Mouse (Mus musculus) megakaryocyte, adult 5-6 weeks (primary cell): ENCODE measurements around the gene Cdh22. TPM values are rescaled to one million over a fixed set of nuclear protein-coding genes. Genes with fewer than 3 reads are reported as not detected.

Experiments
- ATAC-seq: 2 replicates; pipeline ENCODE4 v1.8.0; 2016; ENCODE audit warnings: mild to moderate bottlenecking, inconsistent platforms; ENCODE audit not compliant: poor library complexity, severe bottlenecking
- total RNA-seq, 2 experiments: library from RNA; stranded (forward) in 1 of 2; stranded (reverse) in 1 of 2; fragments of 153-499, 151-499 nt in 1 of 2; fragments of 221-1000, 200-1000 nt in 1 of 2; gene quantifications; 2 replicates each; pipeline versions ENCODE4 v1.2.3 to v1.2.4; 2015 to 2017

Gene Cdh22
- total RNA-seq, 2 experiments from 2014 or later, result 0.07 TPM; not detected in 1

DNA sequence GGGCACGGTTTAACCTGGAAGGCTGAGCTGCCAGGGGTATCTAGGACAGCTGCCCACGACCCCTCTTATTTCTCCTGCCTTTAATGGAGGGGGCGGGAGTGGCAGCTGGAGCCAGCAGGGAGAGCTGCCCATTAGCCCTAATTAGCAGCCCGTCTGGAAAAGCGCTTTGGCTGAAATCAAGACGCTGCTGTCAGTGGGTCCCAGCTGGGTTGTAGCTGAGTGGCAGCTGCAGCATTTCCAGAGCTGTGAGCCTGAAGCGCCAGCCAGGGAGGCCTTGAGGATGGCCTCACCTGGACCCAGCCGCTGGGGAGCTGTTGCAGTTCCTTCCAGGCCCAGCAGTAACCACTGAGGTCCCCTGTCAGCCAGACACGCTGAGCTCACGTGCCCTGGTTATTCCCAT is 138.3 kb downstream of the Cdh22 start:
- ATAC-seq, result no peak

DNA sequence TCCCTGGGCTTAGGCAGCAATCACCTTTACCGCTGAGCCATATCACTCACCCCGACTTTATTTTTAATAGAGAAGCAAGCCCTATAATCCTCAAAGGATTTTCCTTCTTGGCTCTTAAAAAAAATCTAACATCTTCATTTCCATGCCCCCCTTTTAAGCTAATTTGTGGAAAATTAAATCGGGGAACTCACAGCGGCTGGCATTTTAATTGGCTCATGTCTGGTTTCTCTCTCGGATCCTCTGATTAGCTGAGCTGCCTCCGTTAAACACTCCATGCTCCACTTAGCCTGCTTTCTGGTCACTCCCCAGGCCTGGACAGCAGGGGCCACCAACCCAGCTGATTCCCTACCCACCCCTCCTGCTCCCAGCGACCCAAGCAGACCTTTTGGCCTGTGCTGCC is 142.3 kb downstream of the Cdh22 start:
- no peak for ATAC-seq

DNA sequence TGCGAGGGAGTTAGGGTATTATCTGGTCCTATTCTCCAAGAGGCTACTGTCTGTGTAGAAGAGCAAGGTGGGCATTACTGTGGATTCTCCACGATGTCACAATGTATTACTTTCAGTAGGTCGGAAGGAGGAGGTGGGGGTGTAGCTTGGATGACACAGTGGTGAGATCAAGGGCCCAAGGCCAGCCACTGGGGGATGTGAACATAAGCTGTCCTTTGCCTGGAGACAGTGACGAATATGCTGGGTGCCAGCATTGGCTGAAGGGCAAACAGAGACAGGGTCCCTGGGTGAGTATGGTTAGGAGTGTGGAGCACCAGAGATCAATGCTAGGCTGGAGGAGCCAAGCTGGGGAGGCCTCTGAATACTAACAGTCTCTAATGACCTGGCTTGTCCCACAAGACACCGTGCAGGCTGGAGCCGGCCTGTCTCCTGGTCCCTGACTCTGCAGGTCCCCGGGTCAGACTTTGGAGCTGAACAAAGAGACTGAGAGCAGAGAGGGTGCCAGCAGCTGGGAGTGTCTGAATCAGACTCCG is 143.2 kb downstream of the Cdh22 start:
- ATAC-seq, result no peak

DNA sequence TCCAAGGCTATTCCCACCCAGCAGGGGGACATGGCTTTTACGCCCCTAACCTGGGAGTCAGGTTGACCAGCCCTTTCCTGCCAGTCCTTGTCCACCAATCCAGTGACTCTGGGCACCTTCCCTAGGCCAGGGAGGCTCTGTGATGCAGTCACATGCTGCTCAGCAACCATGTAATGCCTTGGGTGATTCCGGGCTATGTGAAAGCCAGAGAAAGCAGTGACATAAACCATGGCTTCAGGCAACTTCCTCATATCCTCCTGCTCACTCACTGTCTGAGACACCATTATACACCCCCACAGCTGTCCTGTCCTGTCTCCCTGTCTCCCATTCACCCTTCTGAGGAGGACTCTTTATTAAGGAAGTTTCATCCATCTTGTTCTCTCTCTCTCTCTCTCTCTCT is 144.0 kb downstream of the Cdh22 start, which contains the start of gene 1700025C18Rik:
1700025C18Rik (minus strand) TSS at position 101 of the 400 bp plus-strand sequence.
- ATAC-seq, result no peak

GRCm38 (mm10) chr2:165089470-165089869 is 145.2 kb downstream of the Cdh22 start:
- no peak for ATAC-seq

- ATAC-seq, result no peak
Measured at GRCm38 (mm10) chr2:165086634-165087033, 148.0 kb downstream of the Cdh22 start.

DNA sequence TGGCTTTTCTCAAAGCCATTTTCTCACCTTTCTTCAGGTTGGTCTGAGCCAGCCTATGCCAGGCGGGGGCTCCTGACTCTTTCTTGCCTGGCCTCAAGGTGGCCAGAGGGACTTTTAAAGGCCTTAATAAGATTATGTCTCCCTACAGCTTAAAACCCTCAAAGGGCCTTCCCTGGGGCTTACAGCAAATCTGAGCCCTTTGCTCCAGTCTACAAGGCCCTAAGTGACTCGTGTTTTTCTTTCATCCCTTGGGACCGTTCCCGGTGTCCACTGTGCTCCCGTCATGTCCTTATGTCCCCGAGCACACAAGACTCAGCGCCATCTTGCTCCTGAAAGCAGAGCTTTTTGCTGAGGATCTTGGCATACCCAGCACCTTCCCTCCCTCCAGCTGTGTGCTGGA is 153.4 kb downstream of the Cdh22 start:
- ATAC-seq, result no peak

- no peak for ATAC-seq
Measured at GRCm38 (mm10) chr2:165080657-165081056, 154.0 kb downstream of the Cdh22 start.

DNA sequence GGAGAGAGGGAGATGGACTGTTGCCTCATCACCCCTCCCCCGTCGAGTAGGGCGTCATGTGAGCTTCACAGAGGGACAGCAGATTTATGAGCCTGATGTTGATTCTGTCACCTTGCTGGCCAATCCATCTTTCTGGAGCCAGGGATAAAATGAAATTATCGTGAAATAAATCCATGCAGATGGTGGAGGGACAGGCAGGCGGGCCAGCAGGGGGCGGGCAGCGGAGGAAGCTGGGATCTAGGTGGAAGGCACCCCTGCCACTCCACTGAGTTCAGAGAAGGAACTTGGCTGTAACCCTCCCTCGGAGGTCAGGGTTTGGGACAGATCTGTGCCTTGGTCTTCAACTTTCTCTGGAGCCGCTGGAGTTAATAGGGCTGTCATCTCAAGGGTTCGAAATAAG is 156.0 kb downstream of the Cdh22 start:
- ATAC-seq, result no peak

GRCm38 (mm10) chr2:165078045-165078444 is 156.6 kb downstream of the Cdh22 start:
- no peak for ATAC-seq

DNA sequence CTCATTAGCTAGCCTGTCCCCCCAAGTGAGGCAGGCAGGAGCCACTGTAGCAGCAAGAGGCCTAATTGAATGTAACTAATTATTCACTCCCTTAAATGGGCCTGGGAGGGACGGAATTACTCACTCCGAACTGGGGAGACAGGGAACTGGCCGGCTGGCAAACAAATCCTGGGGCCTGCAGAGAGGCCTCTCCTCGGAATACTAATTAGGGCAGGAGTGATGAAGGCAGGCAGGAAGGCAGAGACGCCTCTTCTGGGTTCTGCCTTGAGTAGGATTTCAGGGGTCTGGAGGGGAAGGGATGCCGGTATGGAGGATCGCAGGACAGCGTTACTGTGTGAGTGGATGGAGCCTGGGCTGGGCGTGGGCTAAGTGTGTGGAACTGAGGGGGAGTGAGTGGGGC is 157.6 kb downstream of the Cdh22 start:
- no peak for ATAC-seq

DNA sequence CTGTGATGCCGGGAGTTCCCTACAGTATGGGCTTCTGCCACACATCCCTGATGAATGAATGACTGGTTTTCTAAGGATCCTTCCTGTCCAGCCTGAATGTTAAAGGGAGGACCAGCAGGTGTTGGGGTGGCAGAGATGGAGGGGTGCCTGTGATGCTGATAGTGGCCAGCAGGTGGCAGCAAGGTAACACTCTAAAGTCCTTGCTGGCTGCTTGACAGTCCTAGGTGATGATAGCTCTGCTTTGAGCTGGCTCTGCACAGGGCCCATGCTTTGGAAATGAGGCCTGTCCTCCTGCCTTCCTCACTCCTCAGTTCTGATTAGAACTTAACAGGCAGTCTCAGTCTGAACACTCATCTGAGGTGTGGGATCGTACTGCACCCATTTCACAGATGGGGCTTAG is 159.7 kb downstream of the Cdh22 start:
- ATAC-seq, result peak; percentile 95

- ATAC-seq, result peak; percentile 54
Measured at GRCm38 (mm10) chr2:165074081-165074884, 160.4 kb downstream of the Cdh22 start.

DNA sequence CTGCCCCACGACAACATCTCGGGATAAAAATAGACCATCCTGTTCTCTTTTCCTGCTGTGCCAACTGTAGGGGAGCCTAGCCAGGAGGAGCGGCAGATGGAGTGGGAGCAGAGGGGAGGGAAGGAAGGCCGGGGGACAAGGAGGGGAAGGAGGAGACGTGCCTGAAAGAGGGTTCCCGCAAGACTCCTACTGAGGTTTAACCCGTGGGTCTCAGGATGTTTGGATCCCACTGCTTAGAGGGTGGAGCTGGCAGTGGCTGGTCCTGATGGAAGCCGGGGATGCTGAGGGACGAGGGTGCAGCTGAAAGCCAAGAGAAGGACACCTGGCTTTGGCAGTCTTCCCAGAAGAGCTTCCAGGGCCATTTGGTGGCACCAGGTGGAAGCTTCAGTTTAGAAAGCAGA is 161.3 kb downstream of the Cdh22 start:
- ATAC-seq, result no peak

DNA sequence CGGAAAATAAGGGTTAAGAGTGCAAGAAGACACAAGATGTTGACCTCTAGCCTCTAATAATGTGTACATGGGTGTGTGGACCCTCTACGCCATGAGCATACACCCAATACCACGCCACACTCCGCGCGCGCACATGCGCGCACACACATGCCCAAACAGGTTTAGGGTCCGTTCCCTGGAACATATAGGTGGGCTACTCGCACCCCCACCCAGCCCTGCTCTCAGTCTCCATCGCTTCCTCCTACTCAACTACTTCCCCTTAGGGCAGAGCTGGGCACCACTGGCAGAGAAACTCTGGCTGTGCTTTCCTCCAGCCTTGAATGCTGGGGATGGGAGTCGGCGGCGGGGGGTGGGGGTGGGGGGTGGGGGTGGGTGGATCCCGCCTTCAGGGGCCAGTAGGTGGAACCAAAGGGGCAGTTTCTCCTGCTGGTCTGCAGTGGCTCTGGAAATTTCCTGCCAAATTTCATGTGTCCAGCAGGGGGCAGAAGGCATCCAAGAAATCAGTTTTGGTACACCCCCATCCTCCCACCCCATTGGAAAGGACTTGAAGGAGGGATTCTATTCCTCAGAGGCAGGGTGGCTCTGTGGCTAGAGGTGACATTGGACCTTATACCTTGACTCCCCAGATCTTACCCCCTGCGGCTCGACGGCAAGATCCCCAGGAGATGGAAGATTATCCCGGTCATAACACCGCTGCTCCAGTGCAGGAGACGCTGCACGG is 164.4 kb downstream of the Cdh22 start:
- ATAC-seq, result peak; percentile 51

- no peak for ATAC-seq
Measured at GRCm38 (mm10) chr2:165068806-165069205, 165.8 kb downstream of the Cdh22 start.

- no peak for ATAC-seq
Measured at GRCm38 (mm10) chr2:165064489-165064888, 170.2 kb downstream of the Cdh22 start.

- ATAC-seq, result peak; percentile 75
Measured at GRCm38 (mm10) chr2:165061638-165062433, 172.8 kb downstream of the Cdh22 start.
